Mouse (Mus musculus): ENCODE results near the gene Acad12.
A peak's percentile ranks its signal among the peaks of the same experiment; 100 is the strongest.
"Not testable (repeated sequence)": the region's sequence is repeated elsewhere in the genome, so short reads cannot be mapped to it uniquely, and the experiment has no call there.

Gene Acad12

GRCm38 (mm10) chr5:121618592-121619513, at the start of gene Acad12:
Gene Acad12, minus strand, starts transcription at chr5:121618938.
- DNase-seq = peak; percentile 90

GRCm38 (mm10) chr5:121668411-121668810, 49.7 kb upstream of the Acad12 start:
- DNase-seq = peak; percentile 56

- DNase-seq = no peak
These were observed 48.3 kb upstream of the Acad12 start for GRCm38 (mm10) chr5:121667067-121667466.

- DNase-seq = no peak
These were observed 46.2 kb upstream of the Acad12 start for GRCm38 (mm10) chr5:121664971-121665370.

GRCm38 (mm10) chr5:121664078-121664477, 45.3 kb upstream of the Acad12 start:
- no peak for DNase-seq

- DNase-seq = no peak
These were observed 44.7 kb upstream of the Acad12 start for GRCm38 (mm10) chr5:121663456-121663855.

- no peak for DNase-seq
These were observed 42.8 kb upstream of the Acad12 start for GRCm38 (mm10) chr5:121661494-121661893.

- DNase-seq = peak; percentile 8
These were observed 42.1 kb upstream of the Acad12 start for GRCm38 (mm10) chr5:121660897-121661254.

- DNase-seq = peak; percentile 94
These were observed 41.5 kb upstream of the Acad12 start, which contains the start of the genes Acad10 and Brap for GRCm38 (mm10) chr5:121660059-121660896. Gene Acad10, minus strand, starts transcription at chr5:121660514. Gene Brap, plus strand, starts transcription at chr5:121660563.

- not testable (repeated sequence) for DNase-seq
These were observed 38.9 kb upstream of the Acad12 start for GRCm38 (mm10) chr5:121657656-121658055.

GRCm38 (mm10) chr5:121656866-121657265, 38.1 kb upstream of the Acad12 start:
- DNase-seq = peak; percentile 76

GRCm38 (mm10) chr5:121654526-121654925, 35.8 kb upstream of the Acad12 start:
- no peak for DNase-seq

GRCm38 (mm10) chr5:121649134-121649533, 30.4 kb upstream of the Acad12 start:
- DNase-seq = no peak

- DNase-seq = no peak
These were observed 20.9 kb upstream of the Acad12 start for GRCm38 (mm10) chr5:121639601-121640000.

- DNase-seq = no peak
These were observed 18.6 kb upstream of the Acad12 start for GRCm38 (mm10) chr5:121637296-121637695.

GRCm38 (mm10) chr5:121634668-121635067, 15.9 kb upstream of the Acad12 start:
- no peak for DNase-seq

GRCm38 (mm10) chr5:121632804-121633203, 14.1 kb upstream of the Acad12 start:
- no peak for DNase-seq

GRCm38 (mm10) chr5:121631106-121631647, 12.4 kb upstream of the Acad12 start:
- peak; percentile 20 for DNase-seq

- peak; percentile 90 for DNase-seq
These were observed 9.1 kb upstream of the Acad12 start for GRCm38 (mm10) chr5:121627871-121628270.

- no peak for DNase-seq
These were observed 4.5 kb upstream of the Acad12 start for GRCm38 (mm10) chr5:121623241-121623640.

GRCm38 (mm10) chr5:121621102-121621501, 2.4 kb upstream of the Acad12 start:
- no peak for DNase-seq

GRCm38 (mm10) chr5:121614921-121615320, 3.8 kb downstream of the Acad12 start:
- DNase-seq = peak; percentile 66

- DNase-seq = no peak
These were observed 6.7 kb downstream of the Acad12 start for GRCm38 (mm10) chr5:121612036-121612435.
